Mouse (Mus musculus): Measurements from ENCODE around the gene Timm50. TPM values are rescaled to one million over a fixed set of nuclear protein-coding genes. Genes with fewer than 3 reads are reported as not detected.

Gene Timm50
- polyA plus RNA-seq, 1 experiment from 2014 or later = 144 TPM

- Histone ChIP-seq H3K4me2 (replicated peaks) (no peak overlapping the region), H3K27ac (no peak overlapping the region), H3K9ac (no peak overlapping the region), H3K9me3 (no peaks in the 10 kb centered on the region), H3K27me3 (no peaks in the 10 kb centered on the region), H3K4me3 (no peak overlapping the region), H3K4me1 (peaks cover 27% of the 10 kb centered on the region), H3K36me3 (peaks cover 20% of the 10 kb centered on the region)
- 80% methylated on average over 7 of the region's 7 CpGs for WGBS
- ATAC-seq (ENCODE audit: low FRiP score, low read depth) = no peak
These were observed 36.7 kb upstream of the Timm50 start for GRCm38 (mm10) chr7:28348601-28349000.

DNA sequence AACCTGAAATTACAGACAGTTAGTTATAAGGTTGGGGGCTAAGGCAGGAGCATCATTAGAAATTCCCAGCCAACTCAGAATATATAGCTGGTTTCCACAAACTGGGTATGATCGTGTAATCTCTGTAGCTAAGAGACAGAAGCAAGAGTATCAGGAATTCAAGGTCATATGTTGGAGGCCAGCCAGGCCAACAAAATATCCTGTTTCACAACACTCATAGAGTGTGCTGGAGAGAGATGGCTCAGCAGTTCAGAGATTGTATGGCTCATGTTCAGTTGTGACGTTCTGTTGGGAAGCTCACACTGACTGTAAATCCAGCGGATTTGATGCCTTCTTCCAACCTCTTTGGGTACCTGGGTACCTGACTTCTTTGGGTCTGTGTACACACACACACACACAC lies 35.9 kb upstream of the Timm50 start:
- Histone ChIP-seq H3K27ac (no peak overlapping the region), H3K27me3 (no peaks in the 10 kb centered on the region), H3K4me2 (replicated peaks) (no peak overlapping the region), H3K9ac (no peak overlapping the region), H3K4me1 (peaks cover 27% of the 10 kb centered on the region), H3K36me3 (peaks cover 12% of the 10 kb centered on the region), H3K9me3 (no peaks in the 10 kb centered on the region), H3K4me3 (no peak overlapping the region)
- ATAC-seq (ENCODE audit: low FRiP score, low read depth) = no peak
- WGBS = 70% methylated on average over 3 of the region's 3 CpGs

- peak; percentile 34; the same call in 1 of the 2 replicates for ATAC-seq (ENCODE audit: low FRiP score, low read depth)
- peaks cover 24% of the 10 kb centered on the region for H3K4me1 ChIP-seq
- H3K27ac ChIP-seq = no peak overlapping the region
- H3K36me3 ChIP-seq = no peaks in the 10 kb centered on the region
- no peak overlapping the region for H3K4me3 ChIP-seq
- H3K4me2 ChIP-seq (replicated peaks) = peak overlapping the region; percentile 14; the same call in 1 of the 2 replicates
- 4% methylated on average over 4 of the region's 4 CpGs for WGBS
- no peaks in the 10 kb centered on the region for H3K9me3 ChIP-seq
- no peak overlapping the region for H3K9ac ChIP-seq
- no peaks in the 10 kb centered on the region for H3K27me3 ChIP-seq
These were observed 32.8 kb upstream of the Timm50 start for GRCm38 (mm10) chr7:28344637-28345036.

GRCm38 (mm10) chr7:28341381-28341780 lies 29.5 kb upstream of the Timm50 start:
- no peaks in the 10 kb centered on the region for H3K9me3 ChIP-seq
- no peak overlapping the region for H3K4me3 ChIP-seq
- peak overlapping the region; percentile 79; the same call in 1 of the 2 replicates for H3K27ac ChIP-seq
- no peak for ATAC-seq (ENCODE audit: low FRiP score, low read depth)
- no peak overlapping the region; the same call in 1 of the 2 replicates for H3K4me2 ChIP-seq (replicated peaks)
- H3K9ac ChIP-seq = peak overlapping the region; percentile 31; the same call in 1 of the 2 replicates
- H3K36me3 ChIP-seq = no peaks in the 10 kb centered on the region
- 19% methylated on average over 7 of the region's 7 CpGs for WGBS
- H3K4me1 ChIP-seq = peaks cover 29% of the 10 kb centered on the region
- no peaks in the 10 kb centered on the region for H3K27me3 ChIP-seq

DNA sequence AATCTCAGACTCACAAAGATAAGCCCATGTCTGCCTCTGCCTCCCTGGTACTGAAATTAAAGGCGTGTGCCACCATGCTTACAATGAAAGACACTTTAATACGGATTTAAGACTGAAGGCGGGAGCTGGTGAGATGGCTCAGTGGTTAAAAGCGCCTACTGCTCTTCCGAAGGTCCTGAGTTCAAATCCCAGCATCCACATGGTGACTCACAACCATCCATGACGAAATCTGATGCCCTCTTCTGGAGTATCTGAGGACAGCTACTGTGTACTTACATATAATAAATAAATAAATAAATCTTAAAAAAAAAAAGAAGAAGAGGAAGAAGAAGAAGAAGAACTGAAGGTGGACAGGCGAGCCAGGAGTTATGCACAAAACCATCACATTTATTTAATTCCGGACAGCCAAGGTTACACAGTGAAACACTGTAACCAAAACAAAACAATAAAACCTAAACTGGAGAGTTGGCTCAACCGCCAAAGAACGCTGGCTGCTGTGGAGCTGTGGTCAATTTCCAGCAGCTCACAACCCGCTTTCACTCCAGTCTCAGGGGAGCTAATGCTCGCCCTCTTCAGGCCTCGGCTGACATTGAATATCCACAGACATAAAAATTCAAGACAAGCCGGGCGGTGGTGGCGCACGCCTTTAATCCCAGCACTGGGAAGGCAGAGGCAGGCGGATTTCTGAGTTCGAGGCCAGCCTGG lies 27.5 kb upstream of the Timm50 start:
- ATAC-seq (ENCODE audit: low FRiP score, low read depth) = no peak; the same call in 1 of the 2 replicates
- Histone ChIP-seq H3K4me2 (replicated peaks) (peak overlapping the region; percentile 90), H3K4me3 (peak overlapping the region; percentile 95), H3K9me3 (no peaks in the 10 kb centered on the region), H3K36me3 (peaks cover 9% of the 10 kb centered on the region), H3K27ac (peak overlapping the region; percentile 89), H3K27me3 (no peaks in the 10 kb centered on the region), H3K4me1 (peaks cover 32% of the 10 kb centered on the region), H3K9ac (peak overlapping the region; percentile 98)
- 82% methylated on average over 19 of the region's 19 CpGs for WGBS

DNA sequence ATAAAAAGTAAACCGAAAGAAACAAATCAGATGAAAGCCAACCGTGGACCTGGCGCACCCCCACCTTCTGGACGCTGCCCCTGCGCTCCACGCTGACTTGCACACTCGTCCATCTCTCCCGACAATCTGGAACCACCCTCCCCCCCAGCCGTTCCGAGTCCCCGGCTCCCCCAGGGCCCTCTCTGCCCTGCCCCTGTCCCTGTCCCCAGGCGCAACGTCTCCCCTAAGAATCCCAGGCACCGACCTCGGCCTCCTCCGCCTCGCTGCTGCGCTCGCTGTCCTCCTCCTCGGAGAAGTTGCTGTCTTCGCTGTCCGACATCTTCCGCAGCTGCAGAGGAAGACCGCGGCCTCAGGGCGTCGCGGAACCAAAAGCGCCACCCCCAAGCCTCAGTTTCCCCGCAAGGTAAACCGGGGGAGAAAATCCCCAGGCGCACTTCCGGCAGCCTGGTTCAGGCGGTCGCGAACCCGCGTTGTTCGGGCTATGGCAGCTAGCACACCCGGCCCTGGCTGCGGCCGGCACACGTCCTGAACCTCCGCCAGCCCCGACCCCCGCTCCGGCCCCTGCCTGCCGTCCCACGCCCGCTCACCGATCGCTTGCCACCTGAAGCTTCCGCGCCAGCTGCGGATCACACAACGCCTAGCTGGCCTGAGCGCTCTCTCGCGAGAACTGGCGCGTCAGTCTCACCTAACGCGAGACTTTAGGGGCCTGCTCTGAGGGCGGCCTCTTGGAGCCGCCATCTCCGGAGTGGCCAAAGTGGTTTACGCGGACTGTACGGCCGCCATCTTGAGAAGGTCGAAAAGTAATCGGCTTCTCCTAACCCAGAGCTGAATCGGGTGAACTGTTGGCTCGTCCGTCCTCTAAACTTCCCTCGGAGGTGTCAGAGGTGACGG lies 26.5 kb upstream of the Timm50 start, which contains the start of gene Supt5:
Gene Supt5, minus strand, starts transcription at position 639 of the 891 bp plus-strand sequence.
- Histone ChIP-seq H3K27me3 (no peaks in the 10 kb centered on the region), H3K4me2 (replicated peaks) (peak within 1 kb of the TSS; percentile 90), H3K9ac (peak within 1 kb of the TSS; percentile 98), H3K4me3 (peak within 1 kb of the TSS; percentile 95), H3K9me3 (no peaks in the 10 kb centered on the region), H3K36me3 (peaks cover 14% of the 10 kb centered on the region), H3K27ac (peak within 1 kb of the TSS; percentile 89), H3K4me1 (peaks cover 32% of the 10 kb centered on the region)
- ATAC-seq (ENCODE audit: low FRiP score, low read depth) = peak; percentile 99
- under 1% methylated on average over 77 of the region's 77 CpGs for WGBS

- Histone ChIP-seq H3K9me3 (no peaks in the 10 kb centered on the region), H3K27ac (no peak overlapping the region), H3K4me2 (replicated peaks) (no peak overlapping the region), H3K27me3 (no peaks in the 10 kb centered on the region), H3K4me1 (peaks cover 20% of the 10 kb centered on the region), H3K4me3 (no peak overlapping the region), H3K36me3 (peaks cover 28% of the 10 kb centered on the region), H3K9ac (no peak overlapping the region)
- WGBS = 91% methylated on average over 2 of the region's 2 CpGs
- ATAC-seq (ENCODE audit: low FRiP score, low read depth) = no peak
These were observed 23.6 kb upstream of the Timm50 start for GRCm38 (mm10) chr7:28335471-28335870.

GRCm38 (mm10) chr7:28334534-28334933 lies 22.7 kb upstream of the Timm50 start:
- Histone ChIP-seq H3K27me3 (no peaks in the 10 kb centered on the region), H3K36me3 (peaks cover 37% of the 10 kb centered on the region), H3K4me3 (no peak overlapping the region), H3K4me2 (replicated peaks) (no peak overlapping the region), H3K4me1 (peaks cover 20% of the 10 kb centered on the region), H3K27ac (no peak overlapping the region), H3K9me3 (no peaks in the 10 kb centered on the region), H3K9ac (peak overlapping the region; percentile 43; the same call in 1 of the 2 replicates)
- ATAC-seq (ENCODE audit: low FRiP score, low read depth) = no peak
- WGBS = 87% methylated on average over 4 of the region's 4 CpGs

- peaks cover 84% of the 10 kb centered on the region for H3K36me3 ChIP-seq
These were observed 16.4 kb upstream of the Timm50 start for GRCm38 (mm10) chr7:28328260-28328659.

DNA sequence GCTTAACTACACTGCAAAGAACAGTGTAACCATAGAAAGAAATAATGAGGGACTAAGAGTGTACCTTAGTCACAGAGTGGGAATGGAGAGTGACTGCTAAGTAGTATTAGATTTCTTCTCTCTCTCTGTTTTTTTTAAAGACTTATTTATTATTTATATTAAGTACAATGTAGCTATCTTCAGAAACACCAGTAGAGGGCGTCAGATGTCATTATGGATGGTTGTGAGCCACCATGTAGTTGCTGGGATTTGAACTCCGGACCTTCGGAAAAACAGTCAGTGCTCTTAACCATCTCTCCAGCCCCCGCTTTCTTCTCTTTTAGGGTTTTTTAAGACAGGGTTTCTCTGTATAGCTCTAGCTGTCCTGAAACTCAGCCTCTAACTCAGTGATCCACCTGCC lies 14.6 kb upstream of the Timm50 start:
- Histone ChIP-seq H3K9ac (no peak overlapping the region), H3K4me2 (replicated peaks) (no peak overlapping the region), H3K4me3 (no peak overlapping the region), H3K27ac (no peak overlapping the region), H3K36me3 (peaks cover 98% of the 10 kb centered on the region), H3K9me3 (no peaks in the 10 kb centered on the region), H3K27me3 (no peaks in the 10 kb centered on the region), H3K4me1 (no peaks in the 10 kb centered on the region)
- no peak for ATAC-seq (ENCODE audit: low FRiP score, low read depth)
- 78% methylated on average over 4 of the region's 4 CpGs for WGBS

More at GRCm38 (mm10) chr7:28328260-28328659, 16.4 kb upstream of the Timm50 start:
- Histone ChIP-seq H3K27ac (no peak overlapping the region), H3K27me3 (no peaks in the 10 kb centered on the region), H3K4me2 (replicated peaks) (no peak overlapping the region), H3K4me1 (no peaks in the 10 kb centered on the region), H3K4me3 (no peak overlapping the region), H3K9ac (no peak overlapping the region), H3K9me3 (no peaks in the 10 kb centered on the region)
- no peak for ATAC-seq (ENCODE audit: low FRiP score, low read depth)
- 96% methylated on average over 2 of the region's 2 CpGs for WGBS

DNA sequence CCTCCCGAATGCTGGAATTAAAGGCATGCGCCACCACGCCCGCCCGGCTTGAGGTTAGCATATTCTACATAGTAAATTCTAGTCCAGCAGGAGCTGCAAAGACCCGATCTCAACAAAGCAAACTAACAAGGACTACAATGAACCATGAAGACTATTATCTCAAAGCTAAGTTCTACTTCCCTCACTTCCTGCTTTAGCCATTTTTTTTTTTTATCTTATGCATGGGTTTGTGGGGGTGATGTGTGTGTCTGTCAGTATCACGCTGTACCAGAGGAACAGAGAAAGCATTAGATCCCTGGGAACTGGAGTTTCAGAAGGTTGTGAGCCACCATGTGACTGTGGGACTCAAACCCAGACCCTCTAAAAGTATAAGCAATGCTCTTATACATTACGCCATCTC lies 13.4 kb upstream of the Timm50 start:
- no peak for ATAC-seq (ENCODE audit: low FRiP score, low read depth)
- no peak overlapping the region for H3K27ac ChIP-seq
- no peaks in the 10 kb centered on the region for H3K4me1 ChIP-seq
- 97% methylated on average over 8 of the region's 8 CpGs for WGBS
- no peak overlapping the region for H3K4me2 ChIP-seq (replicated peaks)
- no peak overlapping the region for H3K9ac ChIP-seq
- no peaks in the 10 kb centered on the region for H3K9me3 ChIP-seq
- no peaks in the 10 kb centered on the region for H3K27me3 ChIP-seq
- H3K36me3 ChIP-seq = peaks cover 98% of the 10 kb centered on the region
- no peak overlapping the region for H3K4me3 ChIP-seq
